Mouse (Mus musculus): ENCODE measurements at regions not wholly inside any gene's neighbourhood (a gene's known extent, or its start where the extent isn't known, plus 50 kb on each side); places are given as distances from the start of the nearest gene placed in this dataset.
A peak's percentile ranks its signal among the peaks of the same experiment; 100 is the strongest.

DNA sequence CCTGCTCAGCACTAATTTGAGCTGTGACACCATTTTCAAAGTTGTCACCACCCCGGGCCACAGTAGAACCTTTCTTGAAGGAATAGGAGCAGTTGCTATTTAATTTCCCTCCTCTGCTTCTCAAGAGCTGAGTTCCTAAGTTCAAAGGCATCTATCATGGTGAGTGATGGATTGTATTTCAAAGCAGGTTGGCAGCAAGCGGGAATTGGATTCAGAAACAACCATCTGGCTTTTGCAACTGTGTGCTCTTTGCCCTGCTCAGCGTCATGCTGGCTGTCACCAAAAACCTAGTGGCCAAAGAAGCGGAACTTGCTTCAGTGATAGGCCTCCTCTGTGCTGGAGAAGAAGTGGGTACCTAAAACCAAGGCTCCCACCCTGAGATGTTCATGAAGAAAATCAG, 209.6 kb upstream of the Vstm2b start:
- no peak for DNase-seq (ENCODE audit: low spot score)
- no peaks in the 10 kb centered on the region for H3K4me1 ChIP-seq (ENCODE audit: control insufficient read depth, insufficient read depth, low read length)
- H3K9ac ChIP-seq (ENCODE audit: low read length): no peak overlapping the region
- no peak overlapping the region for H3K4me2 ChIP-seq (ENCODE audit: low read length)
- H3K27ac ChIP-seq (ENCODE audit: low read depth, low read length): no peak overlapping the region
- H3K9me3 ChIP-seq (replicated peaks; ENCODE audit: control insufficient read depth, low read length): no peaks in the 10 kb centered on the region
- no peak for ATAC-seq
- 88% methylated on average over 4 of the region's 4 CpGs for WGBS
- H3K4me3 ChIP-seq (ENCODE audit: low read depth, low read length): no peak overlapping the region
- H3K27me3 ChIP-seq (replicated peaks; ENCODE audit: control insufficient read depth, insufficient read depth, low read length): no peaks in the 10 kb centered on the region
- H3K36me3 ChIP-seq (ENCODE audit: control insufficient read depth, insufficient read depth, low read length): no peaks in the 10 kb centered on the region

DNA sequence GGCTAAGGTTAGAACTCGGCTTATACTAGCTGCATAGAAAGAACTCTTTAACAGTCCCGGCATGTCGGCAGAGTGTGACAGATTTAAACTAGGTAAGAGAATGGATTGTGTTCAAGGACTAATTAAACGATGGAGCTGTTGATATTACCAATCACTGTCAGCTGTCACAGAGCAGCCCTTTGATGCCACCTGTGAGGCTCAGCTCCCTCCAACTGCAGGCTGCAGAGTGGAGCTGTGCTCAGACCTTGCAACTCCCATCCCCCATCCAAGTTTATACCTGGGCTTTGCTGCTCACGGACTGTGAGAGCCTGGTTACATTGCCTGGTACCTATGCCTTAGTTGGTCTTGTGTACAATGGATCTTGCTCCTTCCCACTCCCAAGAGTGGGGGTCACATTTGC, 204.4 kb upstream of the Vstm2b start:
- no peak overlapping the region for H3K4me3 ChIP-seq (ENCODE audit: low read depth, low read length)
- H3K36me3 ChIP-seq (ENCODE audit: control insufficient read depth, insufficient read depth, low read length): no peaks in the 10 kb centered on the region
- no peaks in the 10 kb centered on the region for H3K9me3 ChIP-seq (replicated peaks; ENCODE audit: control insufficient read depth, low read length)
- ATAC-seq (no peak; the same call in 1 of the 2 replicates), DNase-seq (ENCODE audit: low spot score) (no peak)
- H3K27me3 ChIP-seq (replicated peaks; ENCODE audit: control insufficient read depth, insufficient read depth, low read length): no peaks in the 10 kb centered on the region
- H3K4me2 ChIP-seq (ENCODE audit: low read length): no peak overlapping the region
- no peaks in the 10 kb centered on the region for H3K4me1 ChIP-seq (ENCODE audit: control insufficient read depth, insufficient read depth, low read length)
- H3K27ac ChIP-seq (ENCODE audit: low read depth, low read length): no peak overlapping the region
- no peak overlapping the region for H3K9ac ChIP-seq (ENCODE audit: low read length)
- 34% methylated on average over 5 of the region's 5 CpGs for WGBS

- WGBS: 71% methylated on average over 8 of the region's 8 CpGs
- DNase-seq (ENCODE audit: low spot score) (no peak), ATAC-seq (no peak)
Measured at GRCm38 (mm10) chr7:40697551-40697950, 200.6 kb upstream of the Vstm2b start.

DNA sequence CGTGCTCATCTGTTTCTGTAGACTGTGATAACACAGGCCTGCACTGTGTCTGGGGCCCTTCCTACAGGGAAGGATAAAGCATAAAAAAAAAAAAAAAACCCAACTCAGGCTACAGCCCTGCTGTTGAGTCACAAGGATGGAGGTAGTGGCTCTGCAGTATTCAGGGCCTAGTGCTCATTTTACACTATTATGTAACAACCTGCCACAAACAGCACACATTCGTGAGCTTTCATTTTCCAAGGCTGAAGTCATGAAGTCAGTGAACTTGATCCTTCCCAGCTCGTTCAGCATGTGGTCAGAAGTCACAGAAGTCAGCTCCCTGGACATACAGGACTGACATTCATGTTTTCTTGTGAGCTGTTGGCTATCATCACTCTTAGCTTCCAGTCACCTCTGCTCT, 199.8 kb upstream of the Vstm2b start:
- no peak overlapping the region for H3K27ac ChIP-seq (ENCODE audit: low read depth, low read length)
- no peak overlapping the region for H3K4me3 ChIP-seq (ENCODE audit: low read depth, low read length)
- no peak overlapping the region for H3K9ac ChIP-seq (ENCODE audit: low read length)
- ATAC-seq: no peak
- no peak overlapping the region for H3K4me2 ChIP-seq (ENCODE audit: low read length)
- H3K27me3 ChIP-seq (replicated peaks; ENCODE audit: control insufficient read depth, insufficient read depth, low read length): no peaks in the 10 kb centered on the region
- no peaks in the 10 kb centered on the region for H3K4me1 ChIP-seq (ENCODE audit: control insufficient read depth, insufficient read depth, low read length)
- H3K36me3 ChIP-seq (ENCODE audit: control insufficient read depth, insufficient read depth, low read length): no peaks in the 10 kb centered on the region
- 77% methylated on average over 3 of the region's 3 CpGs for WGBS
- no peaks in the 10 kb centered on the region for H3K9me3 ChIP-seq (replicated peaks; ENCODE audit: control insufficient read depth, low read length)
- DNase-seq (ENCODE audit: low spot score): no peak

More at GRCm38 (mm10) chr7:40697551-40697950, 200.6 kb upstream of the Vstm2b start:
- Histone ChIP-seq H3K9ac (ENCODE audit: low read length) (no peak overlapping the region), H3K36me3 (ENCODE audit: control insufficient read depth, insufficient read depth, low read length) (no peaks in the 10 kb centered on the region), H3K4me2 (ENCODE audit: low read length) (no peak overlapping the region), H3K9me3 (replicated peaks; ENCODE audit: control insufficient read depth, low read length) (no peaks in the 10 kb centered on the region), H3K4me3 (ENCODE audit: low read depth, low read length) (no peak overlapping the region), H3K4me1 (ENCODE audit: control insufficient read depth, insufficient read depth, low read length) (no peaks in the 10 kb centered on the region), H3K27me3 (replicated peaks; ENCODE audit: control insufficient read depth, insufficient read depth, low read length) (no peaks in the 10 kb centered on the region), H3K27ac (ENCODE audit: low read depth, low read length) (no peak overlapping the region)

DNA sequence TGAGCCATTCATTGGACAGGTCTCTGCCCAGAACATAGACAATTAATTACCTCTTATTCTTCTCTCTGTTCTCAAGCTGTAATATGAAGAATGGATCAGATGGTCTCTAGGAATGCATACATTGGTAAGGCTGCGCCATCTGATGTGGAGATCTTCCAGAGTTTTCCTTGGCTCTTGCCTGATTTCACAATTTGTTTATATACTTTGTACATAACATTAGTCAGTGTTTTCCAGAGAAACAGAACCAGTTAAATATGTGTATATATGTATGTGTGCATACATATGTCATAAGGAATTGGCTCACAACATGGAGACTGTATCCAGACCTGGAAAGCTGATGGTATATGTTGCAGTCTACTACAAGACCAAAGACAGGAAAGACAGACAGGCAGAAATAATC, 198.5 kb upstream of the Vstm2b start:
- peak; percentile 32; the same call in 1 of the 2 replicates for ATAC-seq
- WGBS: 88% methylated on average over 1 of the region's 1 CpGs
- Histone ChIP-seq H3K9me3 (replicated peaks; ENCODE audit: control insufficient read depth, low read length) (no peaks in the 10 kb centered on the region), H3K4me3 (ENCODE audit: low read depth, low read length) (no peak overlapping the region), H3K36me3 (ENCODE audit: control insufficient read depth, insufficient read depth, low read length) (no peaks in the 10 kb centered on the region), H3K4me2 (ENCODE audit: low read length) (no peak overlapping the region), H3K4me1 (ENCODE audit: control insufficient read depth, insufficient read depth, low read length) (no peaks in the 10 kb centered on the region), H3K9ac (ENCODE audit: low read length) (no peak overlapping the region), H3K27ac (ENCODE audit: low read depth, low read length) (no peak overlapping the region), H3K27me3 (replicated peaks; ENCODE audit: control insufficient read depth, insufficient read depth, low read length) (no peaks in the 10 kb centered on the region)
- peak; percentile 52 for DNase-seq (ENCODE audit: low spot score)

DNA sequence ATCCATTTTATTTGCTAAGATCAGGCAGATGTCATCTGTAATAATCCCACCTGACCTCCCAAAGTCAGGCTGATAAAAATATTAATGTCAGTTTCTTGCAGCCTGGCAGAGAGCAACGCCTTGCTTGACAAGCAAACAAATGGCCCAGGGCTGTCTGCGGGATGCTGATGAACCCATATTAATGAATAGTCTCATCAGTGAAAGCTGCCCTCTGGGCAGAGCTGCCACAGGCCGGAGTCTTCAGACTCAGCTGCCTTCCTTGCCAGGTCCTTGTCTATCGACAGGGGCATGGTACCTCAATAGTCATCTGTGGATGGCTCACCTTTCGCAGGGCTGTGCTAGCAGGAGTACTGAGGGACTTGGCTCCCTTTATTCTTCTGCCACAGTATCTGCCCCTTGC, 197.5 kb upstream of the Vstm2b start:
- Histone ChIP-seq H3K27ac (ENCODE audit: low read depth, low read length) (no peak overlapping the region), H3K9ac (ENCODE audit: low read length) (no peak overlapping the region), H3K27me3 (replicated peaks; ENCODE audit: control insufficient read depth, insufficient read depth, low read length) (no peaks in the 10 kb centered on the region), H3K4me1 (ENCODE audit: control insufficient read depth, insufficient read depth, low read length) (no peaks in the 10 kb centered on the region), H3K36me3 (ENCODE audit: control insufficient read depth, insufficient read depth, low read length) (no peaks in the 10 kb centered on the region), H3K4me2 (ENCODE audit: low read length) (no peak overlapping the region), H3K4me3 (ENCODE audit: low read depth, low read length) (no peak overlapping the region), H3K9me3 (replicated peaks; ENCODE audit: control insufficient read depth, low read length) (no peaks in the 10 kb centered on the region)
- DNase-seq (ENCODE audit: low spot score) (no peak), ATAC-seq (no peak)
- 88% methylated on average over 5 of the region's 5 CpGs for WGBS

- no peak for DNase-seq (ENCODE audit: low spot score)
- WGBS: 91% methylated on average over 5 of the region's 5 CpGs
- Histone ChIP-seq H3K27ac (ENCODE audit: low read depth, low read length) (no peak overlapping the region), H3K4me3 (ENCODE audit: low read depth, low read length) (no peak overlapping the region), H3K9me3 (replicated peaks; ENCODE audit: control insufficient read depth, low read length) (no peaks in the 10 kb centered on the region), H3K27me3 (replicated peaks; ENCODE audit: control insufficient read depth, insufficient read depth, low read length) (no peaks in the 10 kb centered on the region), H3K4me2 (ENCODE audit: low read length) (no peak overlapping the region), H3K4me1 (ENCODE audit: control insufficient read depth, insufficient read depth, low read length) (no peaks in the 10 kb centered on the region), H3K9ac (ENCODE audit: low read length) (no peak overlapping the region), H3K36me3 (ENCODE audit: control insufficient read depth, insufficient read depth, low read length) (no peaks in the 10 kb centered on the region)
- ATAC-seq: no peak
Measured at GRCm38 (mm10) chr7:40702191-40703045, 195.7 kb upstream of the Vstm2b start.

DNA sequence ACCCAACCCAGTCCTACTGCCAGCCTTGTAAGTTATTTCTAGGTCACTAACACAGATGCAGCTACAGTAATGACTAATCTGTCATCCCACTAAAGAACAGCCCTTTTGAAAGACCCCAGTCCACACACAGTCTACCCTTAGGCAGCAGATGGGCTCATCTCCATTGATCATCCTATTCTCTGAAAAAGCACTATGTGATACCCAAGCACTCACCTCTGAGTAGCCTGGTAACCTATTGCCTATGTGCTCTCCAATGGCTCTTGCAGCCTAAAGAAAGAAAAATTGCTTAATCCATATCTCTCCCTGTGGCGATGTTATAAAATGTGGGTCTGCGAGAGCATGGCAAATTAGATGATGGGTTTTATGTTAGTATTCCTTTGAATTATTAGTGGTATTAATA, 189.9 kb upstream of the Vstm2b start:
- 98% methylated on average over 2 of the region's 2 CpGs for WGBS
- H3K9me3 ChIP-seq (replicated peaks; ENCODE audit: control insufficient read depth, low read length): no peaks in the 10 kb centered on the region
- H3K36me3 ChIP-seq (ENCODE audit: control insufficient read depth, insufficient read depth, low read length): no peaks in the 10 kb centered on the region
- ATAC-seq (no peak), DNase-seq (ENCODE audit: low spot score) (no peak)
- H3K27ac ChIP-seq (ENCODE audit: low read depth, low read length): no peak overlapping the region
- H3K9ac ChIP-seq (ENCODE audit: low read length): no peak overlapping the region
- no peaks in the 10 kb centered on the region for H3K4me1 ChIP-seq (ENCODE audit: control insufficient read depth, insufficient read depth, low read length)
- no peak overlapping the region for H3K4me2 ChIP-seq (ENCODE audit: low read length)
- H3K4me3 ChIP-seq (ENCODE audit: low read depth, low read length): no peak overlapping the region
- H3K27me3 ChIP-seq (replicated peaks; ENCODE audit: control insufficient read depth, insufficient read depth, low read length): no peaks in the 10 kb centered on the region

DNA sequence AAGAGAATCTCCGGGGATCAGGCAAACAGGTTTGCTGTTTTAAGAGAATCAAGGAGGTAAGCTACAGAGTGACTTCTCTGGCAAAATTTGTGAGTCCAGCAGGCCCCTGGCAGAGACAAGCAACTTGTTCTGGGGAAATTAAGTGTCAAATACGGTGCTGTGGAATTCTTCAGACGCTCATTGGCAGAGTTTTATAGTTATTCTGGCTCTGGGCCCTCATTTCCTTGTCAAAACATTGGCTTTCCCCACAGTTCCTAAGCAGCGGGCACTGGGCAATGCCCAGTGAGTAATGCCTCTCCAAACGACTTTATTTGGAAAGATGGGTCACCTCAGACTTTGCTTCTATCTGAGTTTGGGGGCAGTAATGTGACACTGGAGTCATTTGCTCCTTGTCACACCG, 180.1 kb upstream of the Vstm2b start:
- H3K27me3 ChIP-seq (replicated peaks; ENCODE audit: control insufficient read depth, insufficient read depth, low read length): no peaks in the 10 kb centered on the region
- H3K36me3 ChIP-seq (ENCODE audit: control insufficient read depth, insufficient read depth, low read length): no peaks in the 10 kb centered on the region
- WGBS: 67% methylated on average over 6 of the region's 6 CpGs
- no peak overlapping the region for H3K27ac ChIP-seq (ENCODE audit: low read depth, low read length)
- DNase-seq (ENCODE audit: low spot score): peak; percentile 34
- H3K4me3 ChIP-seq (ENCODE audit: low read depth, low read length): no peak overlapping the region
- H3K9ac ChIP-seq (ENCODE audit: low read length): no peak overlapping the region
- H3K4me2 ChIP-seq (ENCODE audit: low read length): no peak overlapping the region
- no peaks in the 10 kb centered on the region for H3K4me1 ChIP-seq (ENCODE audit: control insufficient read depth, insufficient read depth, low read length)
- H3K9me3 ChIP-seq (replicated peaks; ENCODE audit: control insufficient read depth, low read length): no peaks in the 10 kb centered on the region
- ATAC-seq: no peak

Data from forebrain, embryonic 14.5 days (tissue).